Mouse (Mus musculus) MEL (cell line): Measurements from ENCODE around the gene Spryd7. TPM values are rescaled to one million over a fixed set of nuclear protein-coding genes. Genes with fewer than 3 reads are reported as not detected.

ENCODE experiments used
- DNase-seq: peaks from one replicate; pipeline ENCODE4 v3.0.0; 2011; ENCODE audit warnings: low read depth, low spot score
- H3K27ac ChIP-seq: 2 replicates; pipeline ENCODE4 v1.5.1; 2012; ENCODE audit warnings: low read depth, mild to moderate bottlenecking, control low read depth, low read length, moderate library complexity; ENCODE audit not compliant: control insufficient read depth
- H3K27me3 ChIP-seq, 2 experiments: fragments of 150-350 bp in 1 of 2; sonication (generic) in 1 of 2; 2 replicates each; pipeline ENCODE4 v1.6.1; 2012; ENCODE audit warnings: low read length in 2 of 2, mild to moderate bottlenecking in 2 of 2, improper control_type of control experiment in 1 of 2, moderate library complexity in 1 of 2; ENCODE audit not compliant: insufficient read depth in 2 of 2, control insufficient read depth in 1 of 2
- H3K36me3 ChIP-seq, 2 experiments: 2 replicates each; pipeline ENCODE4 v1.6.1; 2012 to 2014; ENCODE audit warnings: low read length in 2 of 2, improper control_type of control experiment in 1 of 2, inconsistent platforms in 1 of 2, mild to moderate bottlenecking in 1 of 2; ENCODE audit not compliant: insufficient read depth in 2 of 2, control insufficient read depth in 1 of 2
- H3K4me1 ChIP-seq, 2 experiments: fragments of 150-350 bp in 1 of 2; sonication (generic) in 1 of 2; 2 replicates each; pipeline ENCODE4 v1.6.1; 2012; ENCODE audit warnings: low read length in 2 of 2, improper control_type of control experiment in 1 of 2, mild to moderate bottlenecking in 1 of 2; ENCODE audit not compliant: insufficient read depth in 2 of 2, control insufficient read depth in 1 of 2
- H3K4me3 ChIP-seq, 2 experiments: fragments of 150-350 bp in 1 of 2; sonication (generic) in 1 of 2; 2 replicates each; pipeline ENCODE4 v1.5.1; 2012; ENCODE audit warnings: low read depth in 2 of 2, low read length in 2 of 2, mild to moderate bottlenecking in 2 of 2, moderate library complexity in 2 of 2, control low read depth in 1 of 2, improper control_type of control experiment in 1 of 2; ENCODE audit not compliant: control insufficient read depth in 1 of 2, insufficient read depth in 1 of 2
- H3K79me2 ChIP-seq: 2 replicates; pipeline ENCODE4 v1.6.1; 2012; ENCODE audit warnings: mild to moderate bottlenecking, low read length, moderate library complexity; ENCODE audit not compliant: control insufficient read depth, poor library complexity, insufficient read depth
- H3K9ac ChIP-seq: 2 replicates; pipeline ENCODE4 v1.6.1; 2012; ENCODE audit warnings: low read depth, mild to moderate bottlenecking, control low read depth, low read length, moderate library complexity; ENCODE audit not compliant: control insufficient read depth, poor library complexity, severe bottlenecking
- H3K9me3 ChIP-seq: fragments of 150-350 bp; sonication (generic); replicated peaks from 2 replicates; pipeline ENCODE4 v1.6.1; 2012; ENCODE audit warnings: mild to moderate bottlenecking, low read length, improper control_type of control experiment, moderate library complexity; ENCODE audit not compliant: insufficient read depth
- CHD2 ChIP-seq: IDR thresholded peaks from 2 replicates; pipeline ENCODE4 v1.6.1; 2011; ENCODE audit warnings: low read length, improper control_type of control experiment
- CTCF ChIP-seq, 3 experiments: IDR thresholded peaks in 2 of 3; conservative IDR thresholded peaks in 1 of 3; 2 replicates each; pipeline ENCODE4 v1.5.1; 2011 to 2012; ENCODE audit warnings: low read length in 3 of 3, low read depth in 2 of 3, mild to moderate bottlenecking in 2 of 3, improper control_type of control experiment in 1 of 3, inconsistent platforms in 1 of 3, mixed read lengths in 1 of 3, moderate library complexity in 1 of 3; ENCODE audit not compliant: control insufficient read depth in 1 of 3, insufficient read depth in 1 of 3, poor library complexity in 1 of 3, severe bottlenecking in 1 of 3
- E2F4 ChIP-seq: IDR thresholded peaks from 2 replicates; pipeline ENCODE4 v1.6.1; 2011; ENCODE audit warnings: low read depth, low read length, improper control_type of control experiment, borderline replicate concordance
- ETS1 ChIP-seq: IDR thresholded peaks from 2 replicates; pipeline ENCODE4 v1.6.1; 2012; ENCODE audit warnings: low read depth, mild to moderate bottlenecking, inconsistent platforms, low read length, improper control_type of control experiment, moderate library complexity
- GATA1 ChIP-seq: IDR thresholded peaks from 2 replicates; pipeline ENCODE4 v1.6.1; 2011; ENCODE audit warnings: low read depth, low read length, improper control_type of control experiment
- MAX ChIP-seq: IDR thresholded peaks from 2 replicates; pipeline ENCODE4 v1.6.1; 2011; ENCODE audit warnings: low read length, improper control_type of control experiment
- NELFE ChIP-seq: IDR thresholded peaks from 2 replicates; pipeline ENCODE4 v1.6.1; 2011; ENCODE audit warnings: low read depth, low read length, improper control_type of control experiment
- POLR2AphosphoS2 ChIP-seq: IDR thresholded peaks from 2 replicates; pipeline ENCODE4 v1.6.1; 2011; ENCODE audit warnings: low read length, improper control_type of control experiment
- RAD21 ChIP-seq: IDR thresholded peaks from 2 replicates; pipeline ENCODE4 v1.6.1; 2011; ENCODE audit warnings: mild to moderate bottlenecking, low read depth, low read length, improper control_type of control experiment
- SMC3 ChIP-seq: IDR thresholded peaks from 2 replicates; pipeline ENCODE4 v1.6.1; 2011; ENCODE audit warnings: low read depth, low read length, improper control_type of control experiment
- TBP ChIP-seq: IDR thresholded peaks from 2 replicates; pipeline ENCODE4 v1.8.0; 2011; ENCODE audit warnings: low read depth, low read length, improper control_type of control experiment
- TCF12 ChIP-seq: IDR thresholded peaks from 2 replicates; pipeline ENCODE4 v1.6.1; 2014; ENCODE audit warnings: low read depth, mild to moderate bottlenecking, inconsistent platforms, low read length, improper control_type of control experiment, moderate library complexity
- USF1 ChIP-seq: IDR thresholded peaks from 2 replicates; pipeline ENCODE4 v1.6.1; 2014; ENCODE audit warnings: low read depth, mild to moderate bottlenecking, inconsistent platforms, low read length, improper control_type of control experiment, moderate library complexity
- ZC3H11A ChIP-seq: IDR thresholded peaks from 2 replicates; pipeline ENCODE4 v1.6.1; 2012; ENCODE audit warnings: low read depth, mild to moderate bottlenecking, inconsistent platforms, low read length, improper control_type of control experiment
- ZNF384 ChIP-seq: IDR thresholded peaks from 2 replicates; pipeline ENCODE4 v1.6.1; 2012; ENCODE audit warnings: low read depth, mild to moderate bottlenecking, inconsistent platforms, low read length, improper control_type of control experiment
- polyA plus RNA-seq, 2 experiments: library from polyadenylated mRNA; stranded (reverse) in 1 of 2; unstranded in 1 of 2; fragments of >175 nt in 1 of 2; fragments of >200 nt in 1 of 2; gene quantifications; 2 replicates each; pipeline versions ENCODE4 v1.2.1 to v1.2.4; 2012; ENCODE audit warnings: low replicate concordance in 2 of 2, low read depth in 1 of 2; ENCODE audit not compliant: insufficient read length in 2 of 2, insufficient read depth in 1 of 2, missing spikeins in 1 of 2
- total RNA-seq: library from RNA; depleted of rRNA; stranded (reverse); fragments of 300-350 nt; gene quantifications from 2 replicates; pipeline ENCODE4 v1.2.3, GENCODE M21; 2012

Spryd7 gene
- total and polyA plus RNA-seq, 3 experiments: 14.3 to 16.4 TPM; not detected in 1

DNA sequence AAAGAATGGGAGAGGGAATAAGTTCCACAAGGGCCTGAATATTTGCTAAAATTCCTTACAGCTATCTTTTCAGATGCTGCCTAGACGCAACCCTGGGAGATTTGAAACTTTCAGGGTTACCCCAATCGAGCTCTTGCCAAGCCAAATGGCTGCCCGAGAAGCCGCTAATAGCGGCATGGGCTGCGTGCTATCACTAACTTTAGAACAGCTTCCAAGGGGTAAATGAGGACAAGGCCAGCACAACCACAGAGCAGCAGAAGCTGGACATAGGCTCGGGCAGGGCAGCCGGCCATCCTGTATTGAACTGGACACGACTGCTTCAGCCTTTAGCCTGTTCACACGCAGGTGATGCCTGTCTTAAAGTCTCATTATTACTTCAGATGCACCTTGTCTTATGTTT is 18.4 kb upstream of the Spryd7 start:
- Histone ChIP-seq H3K27me3 (peaks cover 0 to 2% of the 10 kb centered on the region in 2 experiments), H3K4me1 (no peaks in the 10 kb centered on the region), H3K79me2 (no peaks in the 10 kb centered on the region), H3K36me3 (no peaks in the 10 kb centered on the region), H3K27ac (no peak overlapping the region), H3K9ac (no peak overlapping the region)
- no peak for DNase-seq
- no peak for TF ChIP-seq POLR2AphosphoS2
- no peak for TF ChIP-seq USF1
- TF ChIP-seq MAX: no peak
- no peak for TF ChIP-seq TBP
- TF ChIP-seq TCF12: no peak
- TF ChIP-seq NELFE: no peak
- TF ChIP-seq, all 39 proteins: peak for 0
- H3K9me3 ChIP-seq: no peaks in the 10 kb centered on the region
- H3K4me3 ChIP-seq: no peak overlapping the region

- H3K9ac ChIP-seq: no peak overlapping the region
- peaks cover 0 to 2% of the 10 kb centered on the region in 2 experiments; a peak in 2 of 4 replicates for H3K27me3 ChIP-seq
- DNase-seq: no peak
- no peak overlapping the region for H3K4me3 ChIP-seq
- H3K36me3 ChIP-seq: no peaks in the 10 kb centered on the region
- no peak overlapping the region for H3K27ac ChIP-seq
- no peak for TF ChIP-seq CHD2
- no peak for TF ChIP-seq GATA1
- TF ChIP-seq CTCF (IDR thresholded peaks at IDR 0.05 in 2 of 3, conservative IDR thresholded peaks at IDR 0.05 in 1 of 3; ENCODE audit: control insufficient read depth in 1 of 3, insufficient read depth in 1 of 3, low read depth in 2 of 3, low read length in 3 of 3, poor library complexity in 1 of 3, severe bottlenecking in 1 of 3): no peak
- TF ChIP-seq E2F4: no peak
- no peak for TF ChIP-seq USF1
- no peaks in the 10 kb centered on the region for H3K9me3 ChIP-seq
- H3K4me1 ChIP-seq: no peaks in the 10 kb centered on the region
- H3K79me2 ChIP-seq: no peaks in the 10 kb centered on the region
Measured at GRCm38 (mm10) chr14:61572131-61572530, 15.4 kb upstream of the Spryd7 start.

DNA sequence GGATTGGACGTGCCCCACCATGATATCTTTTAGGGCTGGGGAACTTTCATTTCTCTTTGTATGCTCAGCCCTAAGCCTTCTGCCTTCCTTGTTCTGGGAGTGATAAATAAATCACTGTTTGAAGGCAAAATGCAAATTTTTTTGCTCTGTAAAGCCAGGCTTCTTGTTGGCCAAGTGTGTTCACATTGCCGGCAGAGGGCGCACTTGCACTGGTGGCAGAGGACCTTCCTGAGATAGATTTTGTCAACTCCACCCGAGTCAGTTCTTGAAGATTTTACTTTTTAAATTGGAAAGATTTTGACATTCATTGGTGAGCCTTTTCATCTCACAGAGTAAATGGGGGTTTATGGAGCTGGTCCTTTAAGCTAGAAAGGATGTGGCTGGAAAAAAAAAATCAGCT is 14.7 kb upstream of the Spryd7 start:
- H3K79me2 ChIP-seq: no peaks in the 10 kb centered on the region
- no peaks in the 10 kb centered on the region for H3K9me3 ChIP-seq
- no peak overlapping the region for H3K9ac ChIP-seq
- no peaks in the 10 kb centered on the region for H3K36me3 ChIP-seq
- H3K4me3 ChIP-seq: no peak overlapping the region
- no peak overlapping the region for H3K27ac ChIP-seq
- peak; percentile 85 for DNase-seq
- no peaks in the 10 kb centered on the region for H3K4me1 ChIP-seq
- peaks cover 0 to 2% of the 10 kb centered on the region in 2 experiments; a peak in 2 of 4 replicates for H3K27me3 ChIP-seq
- TF ChIP-seq SMC3 (peak; percentile 97), CTCF (IDR thresholded peaks at IDR 0.05 in 2 of 3, conservative IDR thresholded peaks at IDR 0.05 in 1 of 3; ENCODE audit: control insufficient read depth in 1 of 3, insufficient read depth in 1 of 3, low read depth in 2 of 3, low read length in 3 of 3, poor library complexity in 1 of 3, severe bottlenecking in 1 of 3) (peak; percentile 87 to 94 (median 93)), RAD21 (peak; percentile 97), ZC3H11A (peak; percentile 95), ETS1 (no peak), ZNF384 (peak; percentile 53; the same call in 1 of the 2 replicates)
